8 mouse cellular contexts compared by ENCODE assay signal in genomic region chr6:71494341-71495020, GRCm38 (mm10). TPM values are rescaled to one million over a fixed set of nuclear protein-coding genes. Genes with fewer than 3 reads are reported as not detected.
DNase-seq lines count a peak whose midpoint lies in the region; ATAC-seq and TF ChIP-seq lines count a peak whose summit lies in the region.

No protein-coding gene starts in this region.

- H3K4me1 ChIP-seq in forebrain, embryonic 14.5 days (ENCODE audit: control insufficient read depth, insufficient read depth, low read length): peaks cover 12% of the 10 kb centered on the region
- H3K4me1 ChIP-seq in hindbrain, embryonic 12.5 days: peaks cover 13% of the 10 kb centered on the region

- peaks cover 3% of the 10 kb centered on the region; the same call in 1 of the 2 replicates for H3K36me3 ChIP-seq in forebrain, embryonic 14.5 days (ENCODE audit: control insufficient read depth, insufficient read depth, low read length)
- peaks cover 8% of the 10 kb centered on the region; the same call in 1 of the 2 replicates for H3K36me3 ChIP-seq in hindbrain, embryonic 12.5 days

- ATAC-seq in forebrain, embryonic 14.5 days: peak; percentile 1; the same call in 1 of the 2 replicates
- peak; percentile 55 for ATAC-seq in hindbrain, embryonic 12.5 days (ENCODE audit: low FRiP score)

- intact Hi-C loops in gastrocnemius, adult 2 months (cut with DNase I): loop anchor here (2.0 to 10.0 kb wide), 5 partner anchors 50 to 327 kb away; partner anchors contain the start of genes Krcc1 and Rmnd5a
- intact Hi-C loops in gastrocnemius, postnatal 14 days (cut with DNase I; ENCODE audit: low total_unique reads): no loop called here

- no peaks in the 10 kb centered on the region for H3K9me3 ChIP-seq in forebrain, embryonic 14.5 days (replicated peaks; ENCODE audit: control insufficient read depth, low read length)
- H3K9me3 ChIP-seq in hindbrain, embryonic 12.5 days (replicated peaks): no peaks in the 10 kb centered on the region

- peak overlapping the region; percentile 100 for H3K9ac ChIP-seq in forebrain, embryonic 14.5 days (ENCODE audit: low read length)
- peak overlapping the region; percentile 97 for H3K9ac ChIP-seq in hindbrain, embryonic 12.5 days

- peak overlapping the region; percentile 66 for H3K4me2 ChIP-seq in forebrain, embryonic 14.5 days (ENCODE audit: low read length)
- peak overlapping the region; percentile 71 for H3K4me2 ChIP-seq in hindbrain, embryonic 12.5 days (replicated peaks)

- no peak for TF ChIP-seq CTCF in gastrocnemius, adult 2 months (IDR thresholded peaks at IDR 0.05)

- peak overlapping the region; percentile 90 for H3K4me3 ChIP-seq in gastrocnemius, adult 2 months
- H3K4me3 ChIP-seq in forebrain, embryonic 14.5 days (ENCODE audit: low read depth, low read length): peak overlapping the region; percentile 82
- peak overlapping the region; percentile 88 for H3K4me3 ChIP-seq in hindbrain, embryonic 12.5 days

- WGBS in forebrain, embryonic 14.5 days: under 1% methylated on average over 44 of the region's 46 CpGs
- WGBS in hindbrain, embryonic 12.5 days: 0% methylated on average over 29 of the region's 46 CpGs

- peak; percentile 67 for DNase-seq in gastrocnemius, adult 2 months
- no peak for DNase-seq in gastrocnemius, postnatal 14 days
- DNase-seq in cerebellum, adult 11 months: peak; percentile 63
- peak; percentile 55 for DNase-seq in forebrain, embryonic 14.5 days (ENCODE audit: low spot score)
- DNase-seq in left cerebral cortex, adult 18-20 months (ENCODE audit: low spot score in 2 of 2): peak; percentile 43 to 49
- DNase-seq in lung, postnatal 36 days: peak; percentile 41
- peak; percentile 66 for DNase-seq in retina, postnatal 1 day

- peak overlapping the region; percentile 99 for H3K27ac ChIP-seq in gastrocnemius, adult 2 months
- H3K27ac ChIP-seq in forebrain, embryonic 14.5 days (ENCODE audit: low read depth, low read length): peak overlapping the region; percentile 98
- peak overlapping the region; percentile 98 for H3K27ac ChIP-seq in hindbrain, embryonic 12.5 days

- H3K27me3 ChIP-seq in forebrain, embryonic 14.5 days (replicated peaks; ENCODE audit: control insufficient read depth, insufficient read depth, low read length): no peaks in the 10 kb centered on the region
- H3K27me3 ChIP-seq in hindbrain, embryonic 12.5 days: no peaks in the 10 kb centered on the region

RNA-seq across cellular contexts. Expression of gene Rnf103, which starts 0.8 kb away (rescaled TPM):
- total RNA-seq in gastrocnemius, adult 2 months (2021): 10 to 100 TPM; 20.2 to 20.3 TPM
- total RNA-seq in gastrocnemius, postnatal 14 days (2021): 10 to 100 TPM; 18.2 to 19.1 TPM
- polyA plus RNA-seq in forebrain, embryonic 14.5 days (2014; fragmentation: Nextera tagmentation; extraction: Ambion mirVana): 22.8 and 26.0 TPM in 2 replicates
- 27.9 and 29.0 TPM in 2 replicates for polyA plus RNA-seq in hindbrain, embryonic 12.5 days (2016; fragmentation: Nextera tagmentation; extraction: Ambion mirVana)
- total RNA-seq in left cerebral cortex, adult 18-20 months (2021): 10 to 100 TPM; 48.6 to 52.3 TPM

RNA-seq across cellular contexts. Expression of gene Chmp3, which starts 49.1 kb away (rescaled TPM):
- total RNA-seq in gastrocnemius, adult 2 months (2021): 10 to 100 TPM; 41.9 to 45.6 TPM
- total RNA-seq in gastrocnemius, postnatal 14 days (2021): 10 to 100 TPM; 39.4 to 40.6 TPM
- polyA plus RNA-seq in forebrain, embryonic 14.5 days (2014; fragmentation: Nextera tagmentation; extraction: Ambion mirVana): 58.8 and 70.6 TPM in 2 replicates
- polyA plus RNA-seq in hindbrain, embryonic 12.5 days (2016; fragmentation: Nextera tagmentation; extraction: Ambion mirVana): 49.3 and 53.4 TPM in 2 replicates
- total RNA-seq in left cerebral cortex, adult 18-20 months (2021): 100 to 1,000 TPM; 106 to 110 TPM

RNA-seq across cellular contexts. Expression of gene Rmnd5a, which starts 54.0 kb away (rescaled TPM):
- 100 to 1,000 TPM; 114 to 132 TPM for total RNA-seq in gastrocnemius, adult 2 months (2021)
- 10 to 100 TPM; 58.8 to 64.5 TPM for total RNA-seq in gastrocnemius, postnatal 14 days (2021)
- 4.5 and 5.8 TPM in 2 replicates for polyA plus RNA-seq in forebrain, embryonic 14.5 days (2014; fragmentation: Nextera tagmentation; extraction: Ambion mirVana)
- polyA plus RNA-seq in hindbrain, embryonic 12.5 days (2016; fragmentation: Nextera tagmentation; extraction: Ambion mirVana): 15.5 and 18.4 TPM in 2 replicates
- total RNA-seq in left cerebral cortex, adult 18-20 months (2021): 100 to 1,000 TPM in 1 of 2 experiments, 10 to 100 TPM in 1; 99.0 to 106 TPM
